Mouse (Mus musculus) right cerebral cortex, postnatal 14 days (tissue): ENCODE measurements at regions not wholly inside any gene's neighbourhood (a gene's known extent, or its start where the extent isn't known, plus 50 kb on each side); places are given as distances from the start of the nearest gene placed in this dataset.

Source experiments
- DNase-seq: peaks from one replicate; pipeline ENCODE4 v3.0.0; 2022

DNA sequence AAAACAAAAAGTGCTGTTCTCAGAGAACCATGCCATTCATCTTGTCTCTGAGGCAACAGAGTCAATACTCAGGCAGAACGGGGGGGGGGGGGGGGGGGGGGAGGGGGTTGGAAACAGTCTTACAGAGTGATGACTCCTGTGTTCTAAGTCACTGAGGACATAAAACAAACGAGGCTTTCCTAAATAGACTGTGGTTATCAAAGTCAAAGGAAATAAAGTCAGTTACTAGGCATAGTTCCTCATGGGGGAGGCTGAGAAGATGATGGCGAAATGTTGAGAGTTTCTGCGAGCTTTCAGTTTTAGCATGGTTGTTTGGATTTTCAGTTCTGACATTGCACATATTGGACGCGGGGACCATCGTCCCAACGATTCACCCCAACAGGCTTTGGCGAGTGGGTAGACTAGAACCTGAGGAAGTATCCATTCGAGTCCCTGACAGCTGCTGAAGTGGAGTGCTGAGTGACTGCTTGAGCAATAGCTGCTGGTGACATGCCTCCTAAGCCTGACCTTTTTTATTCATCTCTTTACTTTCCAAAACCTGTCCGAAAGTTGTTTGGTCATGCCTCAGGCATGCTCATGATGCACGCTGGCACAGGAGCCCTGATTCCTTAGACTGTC is 109.2 kb upstream of the Serp2 start:
- DNase-seq: no peak

DNA sequence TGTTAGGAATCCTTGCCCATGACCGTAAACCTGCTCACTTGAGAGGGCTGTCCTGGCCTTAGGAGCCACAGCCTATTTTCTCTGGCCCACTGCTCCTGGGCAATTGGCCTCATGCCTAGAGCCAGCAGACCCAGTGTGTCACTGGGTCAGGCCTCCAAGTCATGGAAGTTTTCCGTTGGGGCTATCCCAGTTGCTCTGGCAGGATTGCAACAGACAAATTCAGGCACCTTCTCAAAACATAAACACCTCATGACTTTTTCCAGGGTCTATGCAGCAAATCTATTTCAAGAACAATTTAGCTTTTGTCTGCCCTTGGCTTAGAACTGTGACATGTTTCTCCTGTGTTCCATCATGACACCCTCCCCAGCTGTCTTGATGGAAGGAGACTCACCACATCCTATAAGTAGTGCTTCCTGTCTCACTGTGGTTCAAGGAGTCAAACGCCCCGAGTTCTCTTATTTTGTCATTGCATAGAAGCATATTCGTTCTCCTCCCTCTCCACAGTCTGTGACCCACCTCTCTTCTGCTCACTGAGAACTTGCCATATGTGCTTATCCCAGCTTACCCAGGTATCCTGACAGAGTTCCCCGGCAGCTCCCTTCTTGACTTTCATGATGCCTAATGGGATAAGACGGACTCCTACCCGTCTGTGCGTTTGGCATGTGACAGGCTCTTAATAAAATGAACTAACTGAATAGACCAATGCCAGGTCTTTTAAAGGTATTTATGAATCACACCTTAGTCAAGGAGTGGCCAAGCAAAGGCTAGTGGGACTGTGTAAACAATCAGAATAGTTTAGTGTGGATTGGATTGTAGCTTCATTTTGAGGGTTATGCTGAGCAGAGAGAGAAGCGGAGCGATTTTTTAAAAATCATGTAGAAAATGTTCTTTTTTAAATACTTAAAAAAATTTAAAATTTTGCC is 108.2 kb upstream of the Serp2 start:
- no peak for DNase-seq

DNA sequence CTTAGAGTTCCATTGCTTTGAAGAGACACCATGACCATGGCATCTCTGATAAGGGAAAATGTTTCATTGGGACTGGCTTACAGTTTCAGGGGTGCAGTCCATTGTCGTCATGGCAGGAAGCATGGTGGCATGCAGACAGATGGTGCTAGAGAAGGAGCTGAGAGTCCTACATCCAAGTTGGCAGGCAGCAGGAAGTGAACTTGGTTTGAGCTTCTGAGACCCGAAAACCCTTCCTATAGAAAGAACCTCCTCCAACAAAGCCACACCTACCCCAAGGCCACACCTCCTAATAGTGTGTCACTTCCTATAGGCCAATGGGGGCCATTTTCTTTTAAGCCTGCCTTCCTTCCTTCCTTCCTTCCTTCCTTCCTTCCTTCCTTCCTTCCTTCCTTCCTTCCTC is 107.1 kb upstream of the Serp2 start:
- DNase-seq: no peak

DNA sequence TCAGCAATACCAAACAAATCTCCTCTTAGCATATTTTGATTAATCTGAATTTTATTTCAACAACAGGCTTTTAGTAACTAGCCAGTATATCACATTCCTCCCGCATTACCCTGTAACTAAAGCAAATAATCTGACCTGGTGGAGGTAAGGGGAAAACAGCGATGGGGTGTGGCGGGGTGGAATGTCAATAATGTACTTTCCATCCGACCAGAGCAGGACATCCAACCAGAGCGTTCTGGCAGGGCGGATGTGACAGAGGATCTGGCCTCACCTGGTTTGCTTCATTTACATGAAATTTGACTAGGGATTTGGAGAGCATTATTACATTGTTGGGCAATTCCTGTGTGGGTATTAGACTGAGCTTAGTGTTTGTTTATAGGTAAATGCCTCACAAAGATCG is 106.2 kb upstream of the Serp2 start:
- no peak for DNase-seq

- no peak for DNase-seq
These were observed 104.2 kb upstream of the Serp2 start for GRCm38 (mm10) chr14:76660906-76661305.

DNA sequence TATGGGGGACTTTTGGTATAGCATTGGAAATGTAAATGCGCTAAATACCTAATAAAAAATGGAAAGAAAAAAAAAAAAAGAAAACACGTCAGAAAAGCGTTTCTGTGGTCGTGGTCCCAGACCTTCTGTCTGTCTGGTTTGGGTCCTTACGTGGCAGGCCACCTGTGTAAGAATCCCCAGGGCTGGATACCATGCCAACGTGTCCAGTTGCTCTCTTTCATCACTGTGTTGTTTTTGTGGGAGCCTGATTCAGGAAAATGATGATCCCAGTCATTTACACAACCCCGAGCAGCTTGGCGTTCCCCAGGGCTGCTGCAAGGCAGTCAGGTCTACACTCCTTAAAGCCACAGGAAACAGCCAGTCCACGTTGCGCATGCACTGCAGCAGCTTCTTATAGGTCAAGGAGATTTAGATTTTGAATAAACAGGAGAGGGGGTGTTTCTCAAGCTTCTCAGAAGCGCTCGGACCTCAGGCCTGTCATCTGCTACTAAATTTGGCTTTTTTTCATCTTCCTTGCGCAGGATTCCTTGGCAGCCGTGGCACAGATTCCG is 102.3 kb upstream of the Serp2 start:
- DNase-seq: no peak

GRCm38 (mm10) chr14:76657784-76658610 is 101.3 kb upstream of the Serp2 start:
- DNase-seq: peak; percentile 80

DNA sequence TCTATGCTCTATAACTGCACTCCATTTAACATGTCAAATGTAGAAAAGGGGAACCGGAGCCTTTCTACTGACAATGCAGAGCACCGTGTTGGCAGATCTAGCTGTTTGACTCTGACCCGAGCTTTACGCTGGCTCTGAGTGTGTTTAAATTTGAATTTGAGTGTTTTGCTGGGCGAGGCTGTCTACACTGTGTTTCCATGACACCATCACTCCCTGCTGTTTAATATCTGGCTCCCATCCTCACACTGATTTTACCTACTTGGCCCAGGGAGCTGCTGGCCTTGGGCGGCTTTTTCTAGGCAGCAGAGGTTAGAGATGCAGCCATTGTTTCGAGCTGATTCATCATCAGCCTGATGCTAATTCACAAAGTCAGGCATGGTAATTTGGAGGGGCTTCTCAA is 100.7 kb upstream of the Serp2 start:
- no peak for DNase-seq

DNA sequence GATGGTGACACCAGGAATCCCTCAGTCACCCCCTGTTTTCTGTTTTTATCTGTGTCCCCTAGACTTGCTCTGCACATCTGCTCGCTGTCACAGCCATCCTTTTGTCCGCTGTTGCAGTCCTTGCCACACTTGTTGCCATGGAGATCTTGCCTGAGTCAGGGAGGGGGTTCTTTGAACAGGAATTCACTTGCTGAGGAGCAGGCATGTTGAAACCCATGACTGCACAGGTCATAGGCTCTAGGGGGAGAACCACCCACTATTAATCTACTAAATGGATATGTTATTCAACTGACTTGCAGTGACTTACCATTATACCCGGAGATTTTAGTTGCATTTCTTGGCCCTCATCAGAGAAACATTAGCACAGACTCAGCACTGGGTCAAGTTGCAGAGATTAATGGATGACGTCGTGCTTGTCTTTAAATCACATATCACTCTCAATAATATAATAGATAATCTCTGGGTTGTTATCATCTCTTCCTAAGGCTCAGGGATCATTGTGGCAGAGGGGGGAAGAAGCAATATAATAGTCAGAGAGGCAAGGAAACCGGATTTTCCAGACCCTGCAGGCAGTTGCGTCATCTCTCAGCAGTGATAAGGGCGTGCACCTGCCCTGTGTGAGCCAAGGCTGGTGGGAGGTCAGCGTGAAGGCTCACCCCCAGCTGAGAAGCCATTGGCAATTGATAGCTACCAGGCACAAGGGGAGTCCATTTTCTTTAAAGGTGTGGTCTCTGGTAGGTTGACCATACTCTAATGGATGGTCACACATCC is 95.9 kb upstream of the Serp2 start:
- DNase-seq: no peak

DNA sequence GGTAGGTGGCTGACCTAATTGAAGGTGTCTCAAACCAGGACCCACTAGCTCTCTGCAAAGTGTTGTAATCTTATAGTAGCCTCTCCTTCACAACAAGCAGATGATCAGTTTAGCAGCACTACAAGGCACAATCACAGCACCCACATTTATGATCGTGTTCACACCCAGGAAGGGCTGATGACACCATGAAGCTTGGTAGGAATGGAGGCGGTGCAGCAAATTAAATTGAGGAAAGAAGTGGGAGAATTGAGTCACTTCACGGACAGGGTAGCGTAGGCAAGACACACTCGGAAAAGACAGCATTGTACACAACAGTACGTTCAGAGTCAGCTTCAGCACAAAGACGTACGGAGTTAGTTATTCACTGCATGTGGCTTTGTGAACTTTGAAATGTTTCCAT is 94.4 kb upstream of the Serp2 start:
- no peak for DNase-seq

DNA sequence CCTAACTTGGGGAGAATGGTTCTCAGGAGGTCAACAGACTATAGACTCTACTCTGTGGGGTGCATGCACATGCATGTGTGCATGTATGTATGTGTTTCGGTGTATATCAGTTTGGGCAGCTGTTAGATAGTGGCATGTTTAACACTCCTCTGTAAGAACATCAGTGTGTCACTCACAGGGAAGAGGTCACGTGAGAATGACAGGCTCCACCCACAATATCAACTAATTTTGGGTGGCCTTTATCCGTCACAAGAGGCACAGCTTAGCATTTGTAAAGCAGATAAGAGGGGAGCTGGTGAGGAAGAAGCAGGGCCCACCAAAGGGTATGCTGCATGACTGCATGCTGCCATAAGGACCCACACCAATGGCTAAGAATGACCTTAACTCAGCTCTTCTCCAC is 93.2 kb upstream of the Serp2 start:
- DNase-seq: no peak

DNA sequence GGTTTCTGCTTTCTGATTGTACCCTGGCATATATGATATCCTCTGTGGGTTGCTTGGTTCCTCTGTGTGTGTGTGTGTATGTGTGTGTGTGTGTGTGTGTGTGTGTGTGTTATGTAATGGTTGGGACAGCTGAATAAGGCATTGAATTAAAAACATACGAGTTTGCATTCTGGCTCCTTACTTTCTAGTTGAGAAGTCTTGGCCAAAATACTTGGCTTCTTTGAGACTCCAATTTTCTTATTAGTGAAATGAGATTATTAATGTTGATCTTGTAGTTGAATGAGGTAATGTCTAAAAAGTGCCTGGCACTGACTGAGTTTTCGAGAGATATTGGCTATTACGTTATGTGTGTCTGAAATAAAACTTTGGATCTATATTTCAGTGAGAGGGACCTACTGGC is 88.0 kb upstream of the Serp2 start:
- no peak for DNase-seq

- DNase-seq: no peak
These were observed 85.3 kb upstream of the Serp2 start for GRCm38 (mm10) chr14:76641752-76642529.

DNA sequence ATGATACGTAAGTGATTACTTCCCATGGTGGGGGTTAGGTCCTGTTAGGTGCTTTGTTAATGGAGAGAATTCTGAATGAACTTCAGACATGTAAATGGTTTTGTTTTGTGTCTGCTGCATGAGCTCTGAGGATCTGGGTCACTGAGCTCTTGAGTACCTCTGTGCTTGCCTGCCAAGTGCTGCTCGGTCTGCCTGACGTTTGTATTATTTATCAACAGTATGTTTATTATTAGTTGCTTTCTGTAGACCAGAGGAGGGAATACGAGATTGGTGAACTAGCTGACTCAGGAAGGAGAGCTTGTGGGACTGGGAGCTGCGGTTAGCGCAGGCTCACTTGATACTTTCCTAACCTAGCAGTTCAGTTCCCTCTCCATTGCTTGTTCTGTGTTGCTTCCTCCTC is 76.5 kb upstream of the Serp2 start:
- DNase-seq: no peak

DNA sequence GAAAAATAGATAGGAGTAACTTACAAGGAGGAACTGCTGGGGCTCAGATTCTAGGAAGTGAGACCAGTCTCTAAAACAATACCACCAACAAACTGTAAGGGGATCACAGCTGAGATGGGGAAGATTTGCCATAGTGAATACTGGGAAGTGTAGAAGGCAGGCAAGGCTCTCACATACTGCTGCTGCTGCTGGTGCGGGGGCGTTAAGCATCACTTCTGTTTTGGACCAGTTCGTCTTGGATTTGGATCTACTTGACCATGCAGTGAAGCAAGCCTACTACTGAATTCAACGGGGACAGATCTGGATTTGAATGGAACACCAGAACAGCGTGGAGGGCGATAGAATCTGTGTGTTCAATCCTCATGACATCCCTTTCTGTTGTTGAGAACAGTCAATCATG is 76.1 kb upstream of the Serp2 start:
- DNase-seq: peak; percentile 26

DNA sequence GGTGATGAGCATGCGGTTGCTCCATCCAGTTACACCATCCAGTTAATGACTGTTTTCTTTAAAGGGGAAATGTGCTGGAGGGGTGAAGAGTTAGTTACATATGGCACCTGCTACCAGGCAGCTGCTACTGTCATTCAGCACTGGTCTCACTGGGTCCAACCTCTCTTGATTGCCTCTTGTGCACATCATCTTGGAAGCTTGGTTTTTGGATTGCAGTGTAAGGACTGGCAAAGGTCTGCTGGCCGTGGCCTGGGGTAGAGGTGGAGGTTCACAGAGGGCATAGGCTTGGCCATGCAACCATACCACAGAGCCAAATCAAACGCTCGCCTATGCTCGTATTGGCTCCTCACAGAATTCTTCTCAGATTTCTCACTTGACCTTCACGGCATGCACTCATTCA is 75.1 kb upstream of the Serp2 start:
- DNase-seq: no peak

- DNase-seq: no peak
These were observed 74.5 kb upstream of the Serp2 start for GRCm38 (mm10) chr14:76631181-76631580.

- no peak for DNase-seq
These were observed 73.3 kb upstream of the Serp2 start for GRCm38 (mm10) chr14:76629913-76630478.

- DNase-seq: peak; percentile 56
These were observed 71.6 kb upstream of the Serp2 start for GRCm38 (mm10) chr14:76628182-76628892.

GRCm38 (mm10) chr14:76625589-76626368 is 69.1 kb upstream of the Serp2 start:
- DNase-seq: no peak
